Mouse (Mus musculus) hindlimb bud, embryonic 11.5 days (tissue): ENCODE measurements around the gene Lztfl1.
"Not testable (repeated sequence)": the region's sequence is repeated elsewhere in the genome, so short reads cannot be mapped to it uniquely, and the experiment has no call there.

Source experiments
- DNase-seq: peaks from one replicate; pipeline ENCODE4 v3.0.0-alpha.2; 2012; ENCODE audit warnings: low read depth, low spot score; ENCODE audit errors: extremely low spot score

The Lztfl1 gene

DNA sequence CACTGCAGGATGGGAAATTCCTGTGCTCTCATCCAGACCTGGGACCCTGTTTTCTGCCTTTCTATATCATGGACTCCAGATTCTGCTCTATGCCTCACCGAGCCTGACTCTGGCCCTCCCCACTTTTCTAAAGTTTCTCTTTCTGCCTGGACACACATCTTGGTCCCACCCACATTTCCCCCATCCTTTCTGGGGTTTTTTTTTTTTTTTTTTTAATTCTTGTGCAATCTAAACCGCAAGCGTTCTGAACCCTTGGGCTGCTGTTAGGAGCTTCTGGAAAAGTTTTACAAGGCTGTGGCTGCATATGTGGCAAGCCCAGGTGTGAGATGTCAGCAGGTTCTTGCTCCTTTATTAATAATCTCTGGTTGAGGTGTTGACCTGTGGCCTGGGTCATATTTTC, 33.8 kb downstream of the Lztfl1 start:
- DNase-seq: no peak

DNA sequence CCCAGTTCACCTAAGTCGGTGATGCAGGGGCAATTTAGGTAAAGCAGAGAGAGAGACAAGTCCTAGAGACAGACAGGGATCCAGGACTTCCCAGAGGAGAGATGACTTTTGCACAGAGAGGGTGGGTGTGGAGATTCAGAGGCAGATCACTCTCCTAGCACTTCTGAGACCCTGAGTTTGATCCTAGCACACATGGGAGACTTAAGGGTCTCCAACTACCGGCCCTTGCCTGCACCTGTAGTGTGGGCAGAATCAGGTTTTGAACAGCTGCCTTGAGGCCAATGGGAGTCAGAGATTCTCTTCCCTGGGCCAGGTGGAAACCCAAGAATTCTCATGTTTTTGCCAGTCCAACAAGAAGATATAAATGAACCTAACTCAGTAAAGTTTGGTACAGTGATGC, 38.3 kb downstream of the Lztfl1 start:
- no peak for DNase-seq

DNA sequence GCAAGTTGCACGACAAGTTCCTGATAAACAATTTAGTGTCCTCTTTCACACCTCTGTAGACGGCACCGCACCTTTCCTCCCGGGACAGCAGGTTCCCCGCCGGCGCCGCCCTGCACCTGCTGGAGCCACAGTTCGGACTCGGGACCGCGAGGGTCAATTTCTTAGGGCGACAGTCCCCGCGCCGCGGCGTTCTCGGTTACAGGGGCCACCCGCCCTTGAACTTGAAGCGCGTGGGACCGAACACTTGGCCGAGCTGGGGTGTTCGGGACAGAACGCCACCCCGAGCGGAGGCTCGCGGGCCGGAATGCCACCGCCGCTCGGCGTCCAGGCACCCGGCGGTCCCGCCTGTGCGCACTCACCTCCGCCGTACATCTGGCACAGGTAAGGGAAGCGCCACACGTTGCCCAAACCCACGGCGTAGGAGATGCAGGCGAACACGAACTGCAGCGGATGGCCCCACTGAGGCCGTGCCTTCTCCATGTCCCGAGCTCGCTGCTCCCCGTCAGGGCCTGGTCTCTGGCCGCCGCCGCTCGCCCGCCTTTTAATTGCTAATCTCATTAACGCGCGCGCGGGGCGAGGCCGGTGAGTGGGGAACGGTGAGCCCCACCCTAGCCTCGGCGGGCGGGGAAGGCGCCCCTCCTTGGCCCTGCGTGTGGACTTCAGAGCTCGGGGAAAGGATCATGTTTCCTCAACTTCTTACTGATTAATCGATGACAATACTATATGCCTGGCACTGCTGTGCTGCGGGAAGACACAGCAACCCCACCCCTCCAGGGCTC, 39.0 kb downstream of the Lztfl1 start, which contains the start of the genes Ccr9 and Slc6a20a:
Ccr9 (plus strand) TSS at position 113 of the 779 bp plus-strand sequence.
Slc6a20a (minus strand) TSS at position 559 of the 779 bp plus-strand sequence.
- no peak for DNase-seq

DNA sequence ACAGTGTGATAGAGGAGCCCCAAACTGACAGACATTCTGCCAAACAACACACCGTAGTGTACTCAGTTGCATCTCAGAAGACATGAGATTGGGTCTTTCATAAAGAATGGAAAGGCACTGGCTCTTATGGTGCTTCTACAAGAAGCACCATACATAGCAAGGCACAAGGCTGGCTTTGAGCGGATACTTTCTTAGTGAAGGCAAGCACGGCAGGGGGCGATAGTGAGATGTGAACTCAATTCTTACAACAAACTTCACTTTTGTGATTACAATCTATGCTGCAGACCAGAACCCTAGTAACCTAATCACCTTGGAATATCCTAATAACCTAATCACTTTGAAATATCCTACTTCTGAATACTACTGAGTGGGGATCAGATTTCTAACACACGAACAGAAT, 51.9 kb downstream of the Lztfl1 start:
- DNase-seq: no peak

- not testable (repeated sequence) for DNase-seq
Measured at GRCm38 (mm10) chr9:123659986-123660676, 57.4 kb downstream of the Lztfl1 start.

DNA sequence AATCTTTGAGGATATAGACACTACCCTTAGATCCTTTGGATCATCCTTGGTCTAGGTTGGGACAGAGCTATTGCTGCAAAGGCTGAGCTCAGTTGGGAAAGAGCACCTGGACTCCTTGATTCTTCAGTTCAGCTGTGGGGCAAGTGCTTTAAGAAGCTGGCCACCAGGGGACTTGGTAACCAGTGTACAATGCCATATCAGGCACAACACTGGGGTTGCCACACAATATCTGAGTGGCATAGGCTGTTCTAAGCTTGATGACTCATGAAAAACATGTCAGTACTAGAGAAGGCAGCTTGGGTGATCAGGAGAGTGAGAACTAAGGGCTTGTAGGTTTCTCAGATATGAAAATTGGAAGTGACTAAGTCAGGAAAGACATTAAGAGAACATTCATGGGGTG, 58.5 kb downstream of the Lztfl1 start:
- DNase-seq: no peak

DNA sequence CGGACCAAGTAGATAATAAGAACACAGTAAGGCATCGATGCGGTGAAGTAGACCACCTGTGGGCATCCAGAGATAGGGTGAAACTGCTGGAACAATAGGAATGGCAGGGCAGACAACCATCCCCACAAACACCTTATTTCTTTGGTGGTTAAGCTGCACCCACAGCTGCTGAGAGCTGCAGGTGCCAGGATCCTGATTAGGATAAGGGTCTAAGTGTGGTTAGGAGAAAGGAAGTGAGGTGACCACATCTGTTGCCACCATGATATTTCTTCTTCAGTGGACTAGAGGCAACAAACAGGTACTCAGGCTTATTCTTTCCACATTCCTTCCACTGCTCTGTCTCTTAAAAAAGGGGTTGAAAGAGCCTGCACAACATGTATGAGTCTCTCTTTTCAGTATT, 60.0 kb downstream of the Lztfl1 start:
- DNase-seq: no peak

DNA sequence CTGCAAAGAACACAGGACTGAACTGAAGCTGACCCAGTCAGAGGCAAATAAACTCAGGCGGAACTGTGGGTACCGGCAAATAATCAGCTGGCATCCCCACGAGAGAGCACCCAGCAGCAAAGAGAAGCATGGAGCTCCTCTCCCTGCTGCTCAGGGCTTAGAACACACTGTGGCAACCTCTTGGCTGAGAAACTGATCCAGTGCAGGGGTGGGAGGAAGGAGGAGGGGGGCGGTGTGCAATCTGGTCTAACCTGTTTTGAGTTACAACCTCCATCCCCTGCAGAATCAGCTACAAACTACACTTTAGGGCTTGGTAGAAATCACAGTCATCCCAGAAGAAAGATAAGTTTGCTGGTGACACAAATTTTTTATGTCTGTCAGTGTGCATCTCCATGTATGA, 66.1 kb downstream of the Lztfl1 start:
- DNase-seq: no peak

- DNase-seq: no peak
Measured at GRCm38 (mm10) chr9:123649785-123650511, 67.5 kb downstream of the Lztfl1 start.
